Mouse (Mus musculus): ENCODE results near the gene Usp3.

GRCm38 (mm10) chr9:66488786-66489185, 104.2 kb downstream of the Usp3 start:
- TF ChIP-seq CTCF (IDR thresholded peaks at IDR 0.05; ENCODE audit: extremely low read depth, insufficient read depth, insufficient read length, insufficient replicate concordance) (no peak), POLR2A (IDR thresholded peaks at IDR 0.05; ENCODE audit: low read depth, low read length) (no peak)

Data from spleen, adult 2 months (tissue).